Mouse (Mus musculus) liver, embryonic 14.5 days (tissue): ENCODE results near the gene Dkkl1. TPM values are rescaled to one million over a fixed set of nuclear protein-coding genes. Genes with fewer than 3 reads are reported as not detected.

ENCODE experiments used
- ATAC-seq: fragments of 200-750 bp; cut with Nextera tagmentation; 2 replicates; pipeline ENCODE4 v1.8.0; 2017; ENCODE audit warnings: moderate number of reproducible peaks, mild to moderate bottlenecking, moderate library complexity; ENCODE audit not compliant: insufficient read depth
- DNase-seq, 3 experiments: peaks; one replicate each; pipeline ENCODE4 v3.0.0-alpha.2; 2012 to 2013; ENCODE audit warnings: low read depth in 3 of 3, low spot score in 3 of 3
- H3K27ac ChIP-seq: fragments of 300-500 bp; sonication (generic); 2 replicates; pipeline ENCODE4 v1.5.1; 2014; ENCODE audit warnings: moderate library complexity, mild to moderate bottlenecking, control low read depth, inconsistent platforms
- H3K27me3 ChIP-seq: fragments of 300-500 bp; sonication (generic); 2 replicates; pipeline ENCODE4 v1.6.1; 2014; ENCODE audit warnings: mild to moderate bottlenecking, low read length, moderate library complexity; ENCODE audit not compliant: control insufficient read depth, insufficient read depth
- H3K36me3 ChIP-seq: fragments of 300-500 bp; sonication (generic); replicated peaks from 2 replicates; pipeline ENCODE4 v1.6.1; 2014; ENCODE audit warnings: low read depth; ENCODE audit not compliant: control insufficient read depth, insufficient read depth
- H3K4me1 ChIP-seq, 2 experiments: fragments of 200-500 bp in 1 of 2; fragments of 300-500 bp in 1 of 2; sonication (generic) in 1 of 2; replicated peaks; 2 replicates each; pipeline ENCODE4 v1.6.1; 2012 to 2014; ENCODE audit warnings: antibody characterized with exemption in 1 of 2, inconsistent platforms in 1 of 2, low read length in 1 of 2; ENCODE audit not compliant: control insufficient read depth in 2 of 2, insufficient read depth in 2 of 2
- H3K4me2 ChIP-seq: fragments of 300-500 bp; sonication (generic); 2 replicates; pipeline ENCODE4 v1.6.1; 2014; ENCODE audit warnings: low read depth, mild to moderate bottlenecking, control low read depth, moderate library complexity
- H3K4me3 ChIP-seq, 2 experiments: fragments of 200-500 bp in 1 of 2; fragments of 300-500 bp in 1 of 2; sonication (generic) in 1 of 2; 2 replicates each; pipeline ENCODE4 v1.5.1; 2012 to 2014; ENCODE audit warnings: low read depth in 2 of 2, low read length in 2 of 2, mild to moderate bottlenecking in 2 of 2, control low read depth in 1 of 2, inconsistent platforms in 1 of 2, moderate library complexity in 1 of 2; ENCODE audit not compliant: insufficient read depth in 1 of 2
- H3K9ac ChIP-seq: fragments of 300-500 bp; sonication (generic); replicated peaks from 2 replicates; pipeline ENCODE4 v1.6.1; 2014; ENCODE audit warnings: mild to moderate bottlenecking, control low read depth, moderate library complexity
- H3K9me3 ChIP-seq: fragments of 300-500 bp; sonication (generic); 2 replicates; pipeline ENCODE4 v1.6.1; 2016; ENCODE audit warnings: low read length, mixed read lengths; ENCODE audit not compliant: control insufficient read depth
- CTCF ChIP-seq: IDR thresholded peaks from 2 replicates; pipeline ENCODE4 v1.5.1; 2016; ENCODE audit warnings: antibody characterized with exemption, low read depth, control low read depth
- EP300 ChIP-seq: IDR thresholded peaks from 2 replicates; pipeline ENCODE4 v1.6.1; 2016; ENCODE audit warnings: antibody characterized with exemption, low read depth
- WGBS: fragments of 180-500 bp; shearing (Covaris S2); extraction: QIAGEN DNeasy Blood & Tissue Kit; methylation state at CpG from one replicate; pipeline ENCODE4 v1.1.7; 2014; ENCODE audit not compliant: insufficient replicate concordance; 5-methylcytosine and 5-hydroxymethylcytosine counted together
- polyA plus RNA-seq, 2 experiments: library from polyadenylated mRNA; depleted of rRNA in 1 of 2; stranded (reverse) in 1 of 2; unstranded in 1 of 2; fragments of >200 nt; fragmentation: Nextera tagmentation in 1 of 2; extraction: Ambion mirVana in 1 of 2; gene quantifications; 2 replicates each; pipeline versions ENCODE4 v1.2.1 to v1.2.3; 2012 to 2014

Dkkl1 gene
- polyA plus RNA-seq, 2 experiments = 1.1 to 2.1 TPM

GRCm38 (mm10) chr7:45221680-45222079, 9.7 kb upstream of the Dkkl1 start:
- TF ChIP-seq CTCF (no peak), EP300 (no peak)
- H3K27ac ChIP-seq = no peak overlapping the region
- WGBS = 31% methylated on average over 2 of the region's 2 CpGs
- no peaks in the 10 kb centered on the region for H3K9me3 ChIP-seq
- ATAC-seq (no peak), DNase-seq (no peak)
- H3K4me1 ChIP-seq = no peaks in the 10 kb centered on the region
- no peak overlapping the region for H3K9ac ChIP-seq
- no peaks in the 10 kb centered on the region for H3K36me3 ChIP-seq
- H3K27me3 ChIP-seq = peaks cover 4% of the 10 kb centered on the region; the same call in 1 of the 2 replicates
- no peak overlapping the region for H3K4me3 ChIP-seq
- H3K4me2 ChIP-seq = no peak overlapping the region

- no peaks in the 10 kb centered on the region for H3K36me3 ChIP-seq
- H3K4me3 ChIP-seq = peak overlapping the region; percentile 42 to 57; a peak in 3 of 4 replicates
- H3K9ac ChIP-seq = no peak overlapping the region
- H3K27me3 ChIP-seq = peaks cover 21% of the 10 kb centered on the region
- TF ChIP-seq EP300 (no peak), CTCF (no peak)
- no peak for DNase-seq
- H3K27ac ChIP-seq = no peak overlapping the region
- no peak for ATAC-seq
- no peaks in the 10 kb centered on the region for H3K9me3 ChIP-seq
- peak overlapping the region; percentile 49 for H3K4me2 ChIP-seq
- H3K4me1 ChIP-seq = peaks cover 6 to 11% of the 10 kb centered on the region in 2 experiments
- 5% methylated on average over 13 of the region's 13 CpGs for WGBS
Observed at GRCm38 (mm10) chr7:45216442-45217183, 4.7 kb upstream of the Dkkl1 start.

GRCm38 (mm10) chr7:45215673-45216441, 3.9 kb upstream of the Dkkl1 start, which contains the start of gene Tead2:
Gene Tead2, plus strand, starts transcription at chr7:45215753.
- H3K27ac ChIP-seq = no peak within 1 kb of the TSS
- ATAC-seq (no peak), DNase-seq (no peak)
- WGBS = 4% methylated on average over 55 of the region's 55 CpGs
- TF ChIP-seq EP300 (no peak), CTCF (no peak)
- peak within 1 kb of the TSS; percentile 42 to 57 for H3K4me3 ChIP-seq
- no peaks in the 10 kb centered on the region for H3K36me3 ChIP-seq
- peak within 1 kb of the TSS; percentile 29; the same call in 1 of the 2 replicates for H3K9ac ChIP-seq
- H3K27me3 ChIP-seq = peaks cover 21% of the 10 kb centered on the region
- peak within 1 kb of the TSS; percentile 49 for H3K4me2 ChIP-seq
- peaks cover 13 to 19% of the 10 kb centered on the region in 2 experiments for H3K4me1 ChIP-seq
- no peaks in the 10 kb centered on the region for H3K9me3 ChIP-seq

DNA sequence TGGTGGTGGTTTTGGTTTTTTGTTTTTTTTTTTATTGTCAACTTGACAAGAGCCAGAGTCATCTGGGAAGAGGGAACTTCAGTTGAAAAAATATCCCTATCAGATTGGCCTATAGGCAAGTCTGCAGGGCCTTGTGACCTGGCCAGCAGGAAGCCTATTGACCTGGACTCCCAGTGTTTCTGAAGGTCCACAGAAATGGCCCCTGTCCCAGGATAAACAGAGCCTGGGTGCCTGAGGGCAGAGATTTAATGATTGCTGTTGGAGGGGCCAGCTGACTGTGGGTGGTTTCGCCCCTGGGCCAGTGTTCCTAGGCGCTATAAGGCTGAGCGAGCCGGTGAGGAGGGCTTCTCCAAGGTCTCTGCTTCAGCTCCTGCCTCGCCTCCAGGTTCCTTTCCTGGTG, 1.8 kb upstream of the Dkkl1 start:
- H3K36me3 ChIP-seq = no peaks in the 10 kb centered on the region
- H3K9ac ChIP-seq = no peak overlapping the region
- DNase-seq (no peak), ATAC-seq (0 out of 2 replicates have a peak, but pooled peaks have one; percentile 6)
- H3K9me3 ChIP-seq = no peaks in the 10 kb centered on the region
- TF ChIP-seq CTCF (no peak), EP300 (no peak)
- no peak overlapping the region for H3K4me2 ChIP-seq
- peaks cover 21% of the 10 kb centered on the region for H3K27me3 ChIP-seq
- H3K4me3 ChIP-seq = no peak overlapping the region
- WGBS = 52% methylated on average over 5 of the region's 5 CpGs
- peaks cover 13 to 19% of the 10 kb centered on the region in 2 experiments for H3K4me1 ChIP-seq
- no peak overlapping the region for H3K27ac ChIP-seq

- TF ChIP-seq EP300 (no peak), CTCF (no peak)
- peaks cover 13 to 19% of the 10 kb centered on the region in 2 experiments for H3K4me1 ChIP-seq
- H3K9me3 ChIP-seq = no peaks in the 10 kb centered on the region
- H3K4me3 ChIP-seq = no peak overlapping the region
- DNase-seq = no peak
- H3K36me3 ChIP-seq = no peaks in the 10 kb centered on the region
- H3K27me3 ChIP-seq = peaks cover 21% of the 10 kb centered on the region
- 50% methylated on average over 7 of the region's 7 CpGs for WGBS
- H3K9ac ChIP-seq = no peak overlapping the region
- peak overlapping the region; percentile 68 for H3K4me2 ChIP-seq
- H3K27ac ChIP-seq = no peak overlapping the region
- no peak for ATAC-seq
Observed at GRCm38 (mm10) chr7:45212356-45212755, 409 bp upstream of the Dkkl1 start.
